Mouse (Mus musculus): Measurements from ENCODE around the gene Gucd1. TPM values are rescaled to one million over a fixed set of nuclear protein-coding genes. Genes with fewer than 3 reads are reported as not detected.

Gene Gucd1
- polyA plus RNA-seq, 1 experiment from 2014 or later, result 32.1 TPM

DNA sequence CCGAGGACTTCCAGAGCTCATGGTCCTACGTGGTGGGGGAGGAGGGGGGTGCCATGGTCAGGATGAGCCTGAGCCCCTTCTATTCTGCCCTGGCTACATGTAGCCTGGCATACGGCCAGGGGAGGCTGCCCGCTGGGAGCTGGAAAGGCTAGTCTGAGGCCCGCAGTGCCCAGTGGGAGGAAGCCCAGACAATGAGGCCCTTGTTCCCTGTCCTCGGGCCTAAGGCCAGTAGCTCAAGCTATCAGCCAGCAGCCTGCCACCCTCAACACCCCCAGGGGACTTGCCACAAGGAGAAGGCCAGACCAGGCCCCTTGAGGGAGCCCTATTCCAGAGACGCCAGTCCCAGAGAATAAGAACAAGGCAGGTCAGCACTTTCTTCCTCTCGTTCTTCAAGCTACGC lies 38.3 kb upstream of the Gucd1 start:
- Histone ChIP-seq H3K27ac (replicated peaks) (peak overlapping the region; percentile 38; the same call in 1 of the 2 replicates), H3K27me3 (ENCODE audit: low read depth, poor library complexity, severe bottlenecking) (peaks cover 51% of the 10 kb centered on the region), H3K36me3 (no peaks in the 10 kb centered on the region), H3K9me3 (replicated peaks) (no peaks in the 10 kb centered on the region), H3K4me1 (peaks cover 44% of the 10 kb centered on the region), H3K4me3 (no peak overlapping the region)
- DNase-seq (ENCODE audit: low spot score), result no peak
- 47% methylated on average over 9 of the region's 9 CpGs for WGBS

DNA sequence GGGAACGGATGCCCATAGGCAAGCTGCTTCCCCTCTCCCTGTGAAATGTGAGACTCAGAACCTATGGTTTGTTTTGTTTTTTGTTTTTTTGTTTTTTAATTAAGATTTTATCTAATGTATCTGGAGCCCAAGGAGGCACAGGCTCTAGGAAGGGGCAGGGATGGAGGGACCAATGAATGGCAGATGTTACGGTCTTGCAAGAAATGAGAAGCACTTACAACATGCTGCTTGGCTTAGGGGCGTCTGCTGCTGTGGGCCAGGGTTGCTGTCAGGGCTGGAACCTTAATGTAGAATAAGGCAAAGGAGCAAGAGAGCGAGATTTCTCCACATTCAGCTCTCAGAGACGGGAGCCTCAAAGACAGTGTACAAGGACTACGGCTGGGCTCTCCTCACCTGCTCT lies 37.8 kb upstream of the Gucd1 start:
- no peaks in the 10 kb centered on the region for H3K9me3 ChIP-seq (replicated peaks)
- H3K4me3 ChIP-seq, result no peak overlapping the region
- WGBS, result 82% methylated on average over 6 of the region's 6 CpGs
- peaks cover 41% of the 10 kb centered on the region for H3K4me1 ChIP-seq
- DNase-seq (ENCODE audit: low spot score), result no peak
- H3K27ac ChIP-seq (replicated peaks), result no peak overlapping the region
- H3K36me3 ChIP-seq, result no peaks in the 10 kb centered on the region
- peaks cover 46% of the 10 kb centered on the region for H3K27me3 ChIP-seq (ENCODE audit: low read depth, poor library complexity, severe bottlenecking)

GRCm38 (mm10) chr10:75554090-75554489 lies 36.3 kb upstream of the Gucd1 start:
- WGBS, result 85% methylated on average over 8 of the region's 8 CpGs

GRCm38 (mm10) chr10:75552701-75553450 lies 35.1 kb upstream of the Gucd1 start:
- 74% methylated on average over 13 of the region's 13 CpGs for WGBS
- no peaks in the 10 kb centered on the region for H3K9me3 ChIP-seq (replicated peaks)
- H3K36me3 ChIP-seq, result no peaks in the 10 kb centered on the region
- DNase-seq (ENCODE audit: low spot score), result no peak
- H3K4me3 ChIP-seq, result no peak overlapping the region
- H3K4me1 ChIP-seq, result peaks cover 17% of the 10 kb centered on the region
- peaks cover 19% of the 10 kb centered on the region for H3K27me3 ChIP-seq (ENCODE audit: low read depth, poor library complexity, severe bottlenecking)
- no peak overlapping the region for H3K27ac ChIP-seq (replicated peaks)

More at GRCm38 (mm10) chr10:75554090-75554489, 36.3 kb upstream of the Gucd1 start:
- no peak overlapping the region for H3K27ac ChIP-seq (replicated peaks)
- H3K4me3 ChIP-seq, result no peak overlapping the region
- no peaks in the 10 kb centered on the region for H3K36me3 ChIP-seq
- DNase-seq (ENCODE audit: low spot score), result no peak
- peaks cover 27% of the 10 kb centered on the region for H3K4me1 ChIP-seq
- H3K27me3 ChIP-seq (ENCODE audit: low read depth, poor library complexity, severe bottlenecking), result peaks cover 31% of the 10 kb centered on the region
- no peaks in the 10 kb centered on the region for H3K9me3 ChIP-seq (replicated peaks)

DNA sequence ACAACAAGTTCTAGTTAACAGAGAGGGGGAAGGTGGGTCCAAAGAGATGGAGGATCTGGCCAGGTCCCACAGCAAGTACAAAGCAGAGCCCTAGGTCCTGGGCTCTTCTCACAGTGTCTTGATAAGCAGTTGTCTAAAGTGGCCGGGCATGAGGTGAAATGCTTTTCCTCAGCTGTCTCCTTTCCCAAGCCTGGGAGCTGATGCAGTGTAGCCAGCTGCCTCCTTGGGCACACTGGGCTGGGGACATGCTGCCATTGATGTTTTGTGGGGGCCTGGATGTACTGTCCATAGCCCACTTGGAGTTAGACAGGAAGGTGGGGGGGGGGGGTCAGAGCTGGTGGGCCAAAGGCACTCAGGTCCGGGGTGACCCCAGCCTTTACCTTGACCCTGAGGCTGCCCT lies 34.3 kb upstream of the Gucd1 start:
- Histone ChIP-seq H3K27ac (replicated peaks) (no peak overlapping the region), H3K27me3 (ENCODE audit: low read depth, poor library complexity, severe bottlenecking) (peaks cover 11% of the 10 kb centered on the region), H3K4me3 (no peak overlapping the region), H3K36me3 (no peaks in the 10 kb centered on the region), H3K4me1 (peaks cover 17% of the 10 kb centered on the region), H3K9me3 (replicated peaks) (no peaks in the 10 kb centered on the region)
- no peak for DNase-seq (ENCODE audit: low spot score)
- 92% methylated on average over 2 of the region's 2 CpGs for WGBS

DNA sequence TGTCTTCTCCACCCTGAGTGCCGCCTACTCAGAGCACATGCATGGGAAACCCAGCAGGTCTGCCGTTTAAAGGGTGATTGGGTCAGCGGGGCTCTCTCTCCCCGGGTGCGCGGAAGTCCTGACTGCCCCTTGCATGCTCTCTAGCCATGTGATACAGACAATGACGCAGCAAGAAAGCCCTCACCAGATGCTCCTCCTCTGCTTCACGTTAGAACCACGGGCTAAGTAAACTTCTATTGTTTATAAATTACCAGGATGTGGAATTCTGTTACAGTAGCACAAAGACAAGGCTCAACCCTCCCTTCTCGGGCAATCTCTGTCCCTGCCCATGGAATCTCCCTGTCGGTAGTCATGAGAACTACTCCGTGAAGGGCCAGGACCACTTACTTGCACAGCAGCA lies 33.4 kb upstream of the Gucd1 start:
- Histone ChIP-seq H3K27ac (replicated peaks) (no peak overlapping the region), H3K36me3 (no peaks in the 10 kb centered on the region), H3K4me3 (no peak overlapping the region), H3K27me3 (ENCODE audit: low read depth, poor library complexity, severe bottlenecking) (peaks cover 3% of the 10 kb centered on the region; the same call in 1 of the 2 replicates), H3K4me1 (peaks cover 11% of the 10 kb centered on the region), H3K9me3 (replicated peaks) (no peaks in the 10 kb centered on the region)
- DNase-seq (ENCODE audit: low spot score), result no peak
- 58% methylated on average over 12 of the region's 12 CpGs for WGBS

GRCm38 (mm10) chr10:75549886-75550285 lies 32.1 kb upstream of the Gucd1 start:
- H3K4me1 ChIP-seq, result peaks cover 8% of the 10 kb centered on the region; the same call in 1 of the 2 replicates
- H3K9me3 ChIP-seq (replicated peaks), result peaks cover 9% of the 10 kb centered on the region; the same call in 1 of the 2 replicates
- H3K27ac ChIP-seq (replicated peaks), result no peak overlapping the region
- no peak overlapping the region for H3K4me3 ChIP-seq
- no peaks in the 10 kb centered on the region for H3K27me3 ChIP-seq (ENCODE audit: low read depth, poor library complexity, severe bottlenecking)
- DNase-seq (ENCODE audit: low spot score), result no peak
- WGBS, result 87% methylated on average over 7 of the region's 7 CpGs
- no peaks in the 10 kb centered on the region for H3K36me3 ChIP-seq

- DNase-seq (ENCODE audit: low spot score), result no peak
- H3K4me3 ChIP-seq, result no peak overlapping the region
- peaks cover 8% of the 10 kb centered on the region; the same call in 1 of the 2 replicates for H3K4me1 ChIP-seq
- H3K9me3 ChIP-seq (replicated peaks), result peaks cover 14% of the 10 kb centered on the region; the same call in 1 of the 2 replicates
- H3K27ac ChIP-seq (replicated peaks), result no peak overlapping the region
- 84% methylated on average over 14 of the region's 14 CpGs for whole genome bisulfite sequencing
- no peaks in the 10 kb centered on the region for H3K36me3 ChIP-seq
- no peaks in the 10 kb centered on the region for H3K27me3 ChIP-seq (ENCODE audit: low read depth, poor library complexity, severe bottlenecking)
Observed at GRCm38 (mm10) chr10:75548486-75548885, 30.7 kb upstream of the Gucd1 start.

GRCm38 (mm10) chr10:75547901-75548300 lies 30.1 kb upstream of the Gucd1 start:
- no peaks in the 10 kb centered on the region for H3K36me3 ChIP-seq
- H3K27me3 ChIP-seq (ENCODE audit: low read depth, poor library complexity, severe bottlenecking), result no peaks in the 10 kb centered on the region
- DNase-seq (ENCODE audit: low spot score), result no peak
- 80% methylated on average over 7 of the region's 7 CpGs for WGBS
- no peak overlapping the region for H3K27ac ChIP-seq (replicated peaks)
- peaks cover 14% of the 10 kb centered on the region; the same call in 1 of the 2 replicates for H3K9me3 ChIP-seq (replicated peaks)
- peaks cover 3% of the 10 kb centered on the region; the same call in 1 of the 2 replicates for H3K4me1 ChIP-seq
- no peak overlapping the region for H3K4me3 ChIP-seq

- 97% methylated on average over 5 of the region's 5 CpGs for WGBS
- Histone ChIP-seq H3K4me3 (no peak overlapping the region), H3K4me1 (no peaks in the 10 kb centered on the region), H3K27me3 (ENCODE audit: low read depth, poor library complexity, severe bottlenecking) (no peaks in the 10 kb centered on the region), H3K9me3 (replicated peaks) (no peaks in the 10 kb centered on the region), H3K27ac (replicated peaks) (no peak overlapping the region), H3K36me3 (peaks cover 54% of the 10 kb centered on the region)
- DNase-seq (ENCODE audit: low spot score), result no peak
Observed at GRCm38 (mm10) chr10:75536123-75536522, 18.4 kb upstream of the Gucd1 start.

- Histone ChIP-seq H3K4me1 (no peaks in the 10 kb centered on the region), H3K27me3 (ENCODE audit: low read depth, poor library complexity, severe bottlenecking) (no peaks in the 10 kb centered on the region), H3K27ac (replicated peaks) (no peak overlapping the region), H3K36me3 (peaks cover 60% of the 10 kb centered on the region), H3K4me3 (no peak overlapping the region), H3K9me3 (replicated peaks) (no peaks in the 10 kb centered on the region)
- 98% methylated on average over 2 of the region's 2 CpGs for WGBS
- no peak for DNase-seq (ENCODE audit: low spot score)
Observed at GRCm38 (mm10) chr10:75535423-75535822, 17.7 kb upstream of the Gucd1 start.

GRCm38 (mm10) chr10:75534934-75535333 lies 17.2 kb upstream of the Gucd1 start:
- 92% methylated on average over 8 of the region's 8 CpGs for WGBS
- peaks cover 65% of the 10 kb centered on the region for H3K36me3 ChIP-seq

DNA sequence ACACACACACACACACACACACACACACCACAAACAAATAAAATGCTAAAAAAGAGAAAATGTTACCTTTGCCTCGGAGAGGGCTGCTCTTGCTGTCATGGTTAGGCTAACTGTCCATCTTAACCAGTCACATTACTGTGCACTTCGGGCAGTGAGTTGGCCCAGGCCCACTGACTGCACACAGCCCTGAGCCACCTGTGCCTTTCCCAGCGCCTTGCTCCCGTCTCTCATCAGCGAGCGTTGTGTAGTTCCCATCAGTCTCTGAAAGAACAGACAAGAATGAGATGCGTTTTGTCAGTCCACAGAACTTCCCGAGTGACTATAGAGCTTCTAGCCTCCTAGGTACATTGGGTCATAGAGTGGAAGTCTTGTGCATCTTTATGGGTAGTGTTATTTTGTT lies 16.4 kb upstream of the Gucd1 start:
- Histone ChIP-seq H3K4me1 (no peaks in the 10 kb centered on the region), H3K27me3 (ENCODE audit: low read depth, poor library complexity, severe bottlenecking) (no peaks in the 10 kb centered on the region), H3K9me3 (replicated peaks) (no peaks in the 10 kb centered on the region), H3K27ac (replicated peaks) (no peak overlapping the region), H3K4me3 (no peak overlapping the region), H3K36me3 (peaks cover 70% of the 10 kb centered on the region)
- WGBS, result 94% methylated on average over 8 of the region's 8 CpGs
- no peak for DNase-seq (ENCODE audit: low spot score)

More at GRCm38 (mm10) chr10:75534934-75535333, 17.2 kb upstream of the Gucd1 start:
- Histone ChIP-seq H3K9me3 (replicated peaks) (no peaks in the 10 kb centered on the region), H3K4me1 (no peaks in the 10 kb centered on the region), H3K27me3 (ENCODE audit: low read depth, poor library complexity, severe bottlenecking) (no peaks in the 10 kb centered on the region), H3K27ac (replicated peaks) (no peak overlapping the region), H3K4me3 (no peak overlapping the region)
- DNase-seq (ENCODE audit: low spot score), result no peak
